Mouse (Mus musculus) cerebellum, adult (tissue): ENCODE measurements at regions not wholly inside any gene's neighbourhood (a gene's known extent, or its start where the extent isn't known, plus 50 kb on each side); places are given as distances from the start of the nearest gene placed in this dataset.

Experiments used
- ATAC-seq: cut with Nextera tagmentation; 2 replicates; pipeline ENCODE4 v1.9.2; 2017; ENCODE audit warnings: mild to moderate bottlenecking, moderate library complexity, mixed read lengths; ENCODE audit not compliant: insufficient number of reproducible peaks, low FRiP score, low TSS enrichment

- no peak for ATAC-seq
Measured at GRCm38 (mm10) chr2:108584799-108585198, 695.7 kb upstream of the Kif18a start.

GRCm38 (mm10) chr2:108593555-108593954 lies 687.0 kb upstream of the Kif18a start:
- no peak for ATAC-seq

- no peak for ATAC-seq
Measured at GRCm38 (mm10) chr2:108600346-108600745, 680.2 kb upstream of the Kif18a start.

GRCm38 (mm10) chr2:108619580-108619979 lies 661.0 kb upstream of the Kif18a start:
- ATAC-seq, result no peak

GRCm38 (mm10) chr2:108622367-108623162 lies 658.0 kb upstream of the Kif18a start:
- no peak for ATAC-seq

- no peak for ATAC-seq
Measured at GRCm38 (mm10) chr2:108635644-108636043, 644.9 kb upstream of the Kif18a start.

GRCm38 (mm10) chr2:108660697-108661388 lies 619.7 kb upstream of the Kif18a start:
- no peak for ATAC-seq

- ATAC-seq, result no peak
Measured at GRCm38 (mm10) chr2:108677777-108678380, 602.7 kb upstream of the Kif18a start.

- ATAC-seq, result no peak
Measured at GRCm38 (mm10) chr2:108681574-108681973, 599.0 kb upstream of the Kif18a start.

- ATAC-seq, result 0 out of 2 replicates have a peak, but pooled peaks have one; percentile 45
Measured at GRCm38 (mm10) chr2:108686019-108686743, 594.4 kb upstream of the Kif18a start.

- ATAC-seq, result 0 out of 2 replicates have a peak, but pooled peaks have one; percentile 33
Measured at GRCm38 (mm10) chr2:108690091-108690490, 590.4 kb upstream of the Kif18a start.

GRCm38 (mm10) chr2:108691156-108692007 lies 589.2 kb upstream of the Kif18a start:
- ATAC-seq, result no peak

- no peak for ATAC-seq
Measured at GRCm38 (mm10) chr2:108701308-108701707, 579.2 kb upstream of the Kif18a start.

- ATAC-seq, result no peak
Measured at GRCm38 (mm10) chr2:108707856-108708855, 572.4 kb upstream of the Kif18a start.

- no peak for ATAC-seq
Measured at GRCm38 (mm10) chr2:108742079-108742478, 538.5 kb upstream of the Kif18a start.

- ATAC-seq, result no peak
Measured at GRCm38 (mm10) chr2:108743511-108743910, 537.0 kb upstream of the Kif18a start.

- no peak for ATAC-seq
Measured at GRCm38 (mm10) chr2:108744797-108745196, 535.7 kb upstream of the Kif18a start.

GRCm38 (mm10) chr2:108753494-108754225 lies 526.9 kb upstream of the Kif18a start:
- ATAC-seq, result no peak
